Mouse (Mus musculus) hindbrain, embryonic 16.5 days (tissue): ENCODE data around the gene Ldlr. TPM values are rescaled to one million over a fixed set of nuclear protein-coding genes. Genes with fewer than 3 reads are reported as not detected.

Source experiments
- ATAC-seq: fragments of 200-750 bp; cut with Nextera tagmentation; 2 replicates; pipeline ENCODE4 v1.8.0; 2017; ENCODE audit warnings: moderate TSS enrichment, moderate library complexity
- H3K27ac ChIP-seq: fragments of 300-500 bp; sonication (generic); 2 replicates; pipeline ENCODE4 v1.5.1; 2014; ENCODE audit warnings: low read depth, mild to moderate bottlenecking, control low read depth, low read length, moderate library complexity
- H3K27me3 ChIP-seq: fragments of 300-500 bp; sonication (generic); replicated peaks from 2 replicates; pipeline ENCODE4 v1.6.1; 2014; ENCODE audit warnings: low read length; ENCODE audit not compliant: control insufficient read depth, insufficient read depth
- H3K36me3 ChIP-seq: fragments of 300-500 bp; sonication (generic); 2 replicates; pipeline ENCODE4 v1.6.1; 2014; ENCODE audit warnings: mild to moderate bottlenecking, low read length, moderate library complexity, mixed read lengths; ENCODE audit not compliant: control insufficient read depth, insufficient read depth
- H3K4me1 ChIP-seq: fragments of 300-500 bp; sonication (generic); 2 replicates; pipeline ENCODE4 v1.6.1; 2014; ENCODE audit warnings: low read depth, low read length; ENCODE audit not compliant: control insufficient read depth, insufficient read depth
- H3K4me2 ChIP-seq: fragments of 300-500 bp; sonication (generic); 2 replicates; pipeline ENCODE4 v1.6.1; 2014; ENCODE audit warnings: mild to moderate bottlenecking, low read length, control low read depth, moderate library complexity
- H3K4me3 ChIP-seq: fragments of 300-500 bp; sonication (generic); 2 replicates; pipeline ENCODE4 v1.5.1; 2014; ENCODE audit warnings: mild to moderate bottlenecking, low read length, control low read depth, moderate library complexity
- H3K9ac ChIP-seq: fragments of 300-500 bp; sonication (generic); 2 replicates; pipeline ENCODE4 v1.6.1; 2014; ENCODE audit warnings: low read depth, mild to moderate bottlenecking, control low read depth, low read length, moderate library complexity
- H3K9me3 ChIP-seq: fragments of 300-500 bp; sonication (generic); 2 replicates; pipeline ENCODE4 v1.6.1; 2014; ENCODE audit warnings: mild to moderate bottlenecking, low read length, moderate library complexity; ENCODE audit not compliant: control insufficient read depth
- WGBS: fragments of 180-500 bp; shearing (Covaris S2); extraction: QIAGEN DNeasy Blood & Tissue Kit; methylation state at CpG from one replicate; pipeline ENCODE4 v1.1.7; 2014; 5-methylcytosine and 5-hydroxymethylcytosine counted together
- polyA plus RNA-seq: library from polyadenylated mRNA; unstranded; fragments of >200 nt; fragmentation: Nextera tagmentation; extraction: Ambion mirVana; gene quantifications from 2 replicates; pipeline ENCODE4 v1.2.1, GENCODE M21; 2015

Gene Ldlr
- polyA plus RNA-seq, 1 experiment from 2014 or later = 15.6 TPM

GRCm38 (mm10) chr9:21758576-21759529 is 35.6 kb downstream of the Ldlr start:
- Histone ChIP-seq H3K9me3 (no peaks in the 10 kb centered on the region), H3K4me2 (peak overlapping the region; percentile 98), H3K4me1 (peaks cover 3% of the 10 kb centered on the region; the same call in 1 of the 2 replicates), H3K27ac (no peak overlapping the region), H3K9ac (no peak overlapping the region), H3K36me3 (no peaks in the 10 kb centered on the region), H3K4me3 (peak overlapping the region; percentile 83), H3K27me3 (no peaks in the 10 kb centered on the region)
- 58% methylated on average over 14 of the region's 14 CpGs for WGBS
- ATAC-seq = no peak

- Histone ChIP-seq H3K9ac (peak overlapping the region; percentile 77), H3K4me3 (peak overlapping the region; percentile 83), H3K4me2 (peak overlapping the region; percentile 98), H3K27me3 (no peaks in the 10 kb centered on the region), H3K4me1 (peaks cover 3% of the 10 kb centered on the region; the same call in 1 of the 2 replicates), H3K27ac (no peak overlapping the region), H3K36me3 (no peaks in the 10 kb centered on the region), H3K9me3 (no peaks in the 10 kb centered on the region)
- 0% methylated on average over 20 of the region's 20 CpGs for WGBS
- no peak; the same call in 1 of the 2 replicates for ATAC-seq
Observed at GRCm38 (mm10) chr9:21759718-21760117, 36.4 kb downstream of the Ldlr start.

- peak within 1 kb of the TSS; percentile 83 for H3K4me3 ChIP-seq
- peak; percentile 98 for ATAC-seq
- H3K27ac ChIP-seq = peak within 1 kb of the TSS; percentile 73
- H3K27me3 ChIP-seq = no peaks in the 10 kb centered on the region
- under 1% methylated on average over 49 of the region's 54 CpGs for WGBS
- no peaks in the 10 kb centered on the region for H3K36me3 ChIP-seq
- H3K4me1 ChIP-seq = peaks cover 3% of the 10 kb centered on the region; the same call in 1 of the 2 replicates
- peak within 1 kb of the TSS; percentile 98 for H3K4me2 ChIP-seq
- peak within 1 kb of the TSS; percentile 77 for H3K9ac ChIP-seq
- H3K9me3 ChIP-seq = no peaks in the 10 kb centered on the region
Observed at GRCm38 (mm10) chr9:21760155-21761088, 37.1 kb downstream of the Ldlr start, which contains the start of gene Spc24. Gene Spc24, minus strand, starts transcription at chr9:21760303.

- no peak overlapping the region for H3K4me3 ChIP-seq
- no peak for ATAC-seq
- peaks cover 3% of the 10 kb centered on the region; the same call in 1 of the 2 replicates for H3K4me1 ChIP-seq
- H3K27me3 ChIP-seq = no peaks in the 10 kb centered on the region
- H3K9me3 ChIP-seq = no peaks in the 10 kb centered on the region
- no peak overlapping the region for H3K27ac ChIP-seq
- H3K36me3 ChIP-seq = no peaks in the 10 kb centered on the region
- no peak overlapping the region for H3K4me2 ChIP-seq
- no peak overlapping the region for H3K9ac ChIP-seq
Observed at GRCm38 (mm10) chr9:21762135-21762534, 38.9 kb downstream of the Ldlr start.

GRCm38 (mm10) chr9:21764084-21764999 is 41.1 kb downstream of the Ldlr start:
- Histone ChIP-seq H3K9ac (no peak overlapping the region), H3K4me2 (no peak overlapping the region), H3K4me1 (peaks cover 13% of the 10 kb centered on the region; the same call in 1 of the 2 replicates), H3K36me3 (no peaks in the 10 kb centered on the region), H3K27me3 (no peaks in the 10 kb centered on the region), H3K27ac (no peak overlapping the region), H3K4me3 (no peak overlapping the region), H3K9me3 (no peaks in the 10 kb centered on the region)
- ATAC-seq = no peak
- WGBS = 98% methylated on average over 6 of the region's 6 CpGs

GRCm38 (mm10) chr9:21767896-21768295 is 44.6 kb downstream of the Ldlr start:
- H3K27ac ChIP-seq = peak overlapping the region; percentile 1; the same call in 1 of the 2 replicates

GRCm38 (mm10) chr9:21768511-21769411 is 45.5 kb downstream of the Ldlr start:
- H3K4me2 ChIP-seq = no peak overlapping the region
- no peaks in the 10 kb centered on the region for H3K36me3 ChIP-seq
- peak overlapping the region; percentile 12; the same call in 1 of the 2 replicates for H3K27ac ChIP-seq
- no peak overlapping the region; the same call in 1 of the 2 replicates for H3K9ac ChIP-seq
- WGBS = 31% methylated on average over 13 of the region's 13 CpGs
- no peaks in the 10 kb centered on the region for H3K27me3 ChIP-seq
- H3K4me3 ChIP-seq = no peak overlapping the region
- peaks cover 10% of the 10 kb centered on the region; the same call in 1 of the 2 replicates for H3K4me1 ChIP-seq
- no peaks in the 10 kb centered on the region for H3K9me3 ChIP-seq
- peak; percentile 25; the same call in 1 of the 2 replicates for ATAC-seq

More at GRCm38 (mm10) chr9:21767896-21768295, 44.6 kb downstream of the Ldlr start:
- no peak overlapping the region for H3K4me2 ChIP-seq
- 67% methylated on average over 11 of the region's 11 CpGs for WGBS
- no peak overlapping the region for H3K4me3 ChIP-seq
- H3K9ac ChIP-seq = no peak overlapping the region; the same call in 1 of the 2 replicates
- peaks cover 10% of the 10 kb centered on the region; the same call in 1 of the 2 replicates for H3K4me1 ChIP-seq
- H3K36me3 ChIP-seq = no peaks in the 10 kb centered on the region
- no peaks in the 10 kb centered on the region for H3K27me3 ChIP-seq
- no peak for ATAC-seq
- H3K9me3 ChIP-seq = no peaks in the 10 kb centered on the region
